Comparison of ENCODE assay signal across 13 mouse cellular contexts in genomic region chr9:111963405-111964037, GRCm38 (mm10).
DNase-seq lines count a peak whose midpoint lies in the region; ATAC-seq and TF ChIP-seq lines count a peak whose summit lies in the region.
"Had no signal": no experiment of that assay in that cellular context is flagged by ENCODE, and none has a peak within 500 bp of the region (broad histone marks: within the 10 kb centered on the region; RNA-seq: fewer than 3 reads in every experiment).

No protein-coding gene starts in this region.

- WGBS in heart, postnatal 0 days = 34% methylated on average over 5 of the region's 5 CpGs

- no peak for DNase-seq in heart, postnatal 0 days (ENCODE audit: low spot score)
- no peak for DNase-seq in heart, adult 8-10 months (ENCODE audit: low spot score)
- DNase-seq in adrenal gland, postnatal 25 days = peak; percentile 3
- DNase-seq in cerebellum, postnatal 14 days = peak; percentile 45 to 59
- DNase-seq in frontal cortex, postnatal 36 days (ENCODE audit: low spot score in 2 of 2) = no peak
- DNase-seq in left cerebral cortex, adult 18-20 months (ENCODE audit: low spot score in 2 of 2) = no peak
- no peak for DNase-seq in spleen, adult 12 weeks (ENCODE audit: low spot score)
- DNase-seq: kidney, adult 9 months; lung, postnatal 36 days had no signal

- no peak overlapping the region for H3K27ac ChIP-seq in heart, postnatal 0 days (ENCODE audit: low read depth)
- H3K27ac ChIP-seq: hindbrain, embryonic 12.5 days had no signal

- TF ChIP-seq CTCF in heart, postnatal 0 days (IDR thresholded peaks at IDR 0.05; ENCODE audit: low read depth) = no peak
- no peak for TF ChIP-seq CTCF in C2C12 (IDR thresholded peaks at IDR 0.05; ENCODE audit: control insufficient read depth, insufficient read depth, insufficient read length)

- TF ChIP-seq EP300 in heart, postnatal 0 days (IDR thresholded peaks at IDR 0.05; ENCODE audit: low read depth) = no peak

- no peaks in the 10 kb centered on the region for H3K4me1 ChIP-seq in heart, postnatal 0 days (ENCODE audit: control insufficient read depth, insufficient read depth)
- H3K4me1 ChIP-seq: hindbrain, embryonic 12.5 days had no signal

- no peak overlapping the region for H3K4me3 ChIP-seq in heart, postnatal 0 days (ENCODE audit: low read depth, low read length)
- H3K4me3 ChIP-seq in C2C12 (ENCODE audit: insufficient read depth, poor library complexity, severe bottlenecking) = no peak overlapping the region
- H3K4me3 ChIP-seq: hindbrain, embryonic 12.5 days had no signal

- H3K4me2 ChIP-seq in heart, postnatal 0 days (ENCODE audit: low read depth, low read length) = no peak overlapping the region
- H3K4me2 ChIP-seq: hindbrain, embryonic 12.5 days; liver, embryonic 11.5 days had no signal

- peak; percentile 8; the same call in 1 of the 2 replicates for ATAC-seq in heart, postnatal 0 days (ENCODE audit: insufficient read depth, low read depth)
- ATAC-seq: CD4-positive, CD25-positive, alpha-beta regulatory T cell, adult 4 months had no signal

- H3K27me3 ChIP-seq in heart, postnatal 0 days (ENCODE audit: control insufficient read depth, insufficient read depth, low read length) = no peaks in the 10 kb centered on the region
- H3K27me3 ChIP-seq in C2C12 (ENCODE audit: control insufficient read depth, insufficient read depth, insufficient read length) = no peaks in the 10 kb centered on the region
- H3K27me3 ChIP-seq: hindbrain, embryonic 12.5 days had no signal

- H3K9me3 ChIP-seq in heart, postnatal 0 days (replicated peaks; ENCODE audit: control insufficient read depth, low read length) = no peaks in the 10 kb centered on the region
- H3K9me3 ChIP-seq: hindbrain, embryonic 12.5 days had no signal

- no peaks in the 10 kb centered on the region for H3K79me2 ChIP-seq in C2C12 (ENCODE audit: control insufficient read depth, insufficient read depth)

- H3K79me3 ChIP-seq in C2C12 (ENCODE audit: low read depth) = no peaks in the 10 kb centered on the region

- no peak overlapping the region for H3K9ac ChIP-seq in heart, postnatal 0 days (replicated peaks; ENCODE audit: low read depth, low read length)
- H3K9ac ChIP-seq: hindbrain, embryonic 12.5 days had no signal

- no peak overlapping the region for H3ac ChIP-seq in C2C12 (ENCODE audit: control insufficient read depth, insufficient read length, low read depth)

- H3K36me3 ChIP-seq in heart, postnatal 0 days (replicated peaks; ENCODE audit: control insufficient read depth, insufficient read depth, low read length) = no peaks in the 10 kb centered on the region
- no peaks in the 10 kb centered on the region for H3K36me3 ChIP-seq in C2C12 (ENCODE audit: control insufficient read depth, insufficient read depth)
- H3K36me3 ChIP-seq: hindbrain, embryonic 12.5 days had no signal

TF ChIP-seq in C2C12, 6 proteins besides CTCF, POLR2A, EP300 and RAD21:
- TF ChIP-seq MYOD1 (IDR thresholded peaks at IDR 0.05; ENCODE audit: control insufficient read depth, insufficient read length, low read depth) = peak; percentile 65
- no peak for TF ChIP-seq MYOG (IDR thresholded peaks at IDR 0.05; ENCODE audit: control insufficient read depth, extremely low read depth, insufficient read length)
- peak; percentile 44 for TF ChIP-seq CEBPB (IDR thresholded peaks at IDR 0.05; ENCODE audit: low read depth)
- TF ChIP-seq USF1 (IDR thresholded peaks at IDR 0.05; ENCODE audit: low read depth) = no peak
- TF ChIP-seq FOSL1 (IDR thresholded peaks at IDR 0.05; ENCODE audit: insufficient read depth, low read length, poor library complexity, severe bottlenecking) = no peak
- no peak for TF ChIP-seq MAX (IDR thresholded peaks at IDR 0.05)

Comparison
In these comparisons a context has a peak if more than half of its experiments do, and no peak if none do; other contexts are left out.
1. DNase-seq: peak in adrenal gland, postnatal 25 days (single experiment) and cerebellum, postnatal 14 days (2 of 2); none in heart, postnatal 0 days (single experiment), heart, adult 8-10 months (single experiment), frontal cortex, postnatal 36 days (0 of 2), left cerebral cortex, adult 18-20 months (0 of 2) and spleen, adult 12 weeks (single experiment).